ENCODE assay signal across 23 mouse cellular contexts in the genomic region with DNA sequence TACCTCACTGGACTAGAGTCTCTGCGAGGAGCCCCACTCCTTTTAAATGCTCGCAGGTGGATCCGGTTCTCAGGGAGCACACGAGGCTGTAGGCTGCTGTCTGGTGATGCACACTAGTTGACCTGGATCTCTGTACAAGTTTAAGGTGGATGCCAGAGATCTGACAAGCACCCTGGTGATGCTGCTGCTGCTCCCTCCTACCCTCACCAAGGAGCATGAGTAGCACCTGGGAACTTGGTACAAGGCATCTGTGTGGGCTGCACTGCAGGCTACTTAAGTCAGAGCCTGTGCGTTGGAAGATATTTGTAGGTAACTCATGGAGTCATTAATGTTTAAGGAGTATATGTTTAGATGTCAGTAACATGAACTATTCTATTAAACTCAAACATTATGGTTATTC.
DNase-seq lines count a peak whose midpoint lies in the region; ATAC-seq and TF ChIP-seq lines count a peak whose summit lies in the region.
"Had no signal": no experiment of that assay in that cellular context is flagged by ENCODE, and none has a peak within 500 bp of the region (broad histone marks: within the 10 kb centered on the region; RNA-seq: fewer than 3 reads in every experiment).

No protein-coding gene starts in this region.

- no peak overlapping the region for H3K4me2 ChIP-seq in forebrain, embryonic 16.5 days (ENCODE audit: low read length)
- no peak overlapping the region for H3K4me2 ChIP-seq in forebrain, embryonic 12.5 days
- no peak overlapping the region for H3K4me2 ChIP-seq in neural tube, embryonic 15.5 days
- H3K4me2 ChIP-seq: embryonic facial prominence, embryonic 12.5 days; heart, embryonic 11.5 days had no signal

- H3K4me3 ChIP-seq in forebrain, embryonic 16.5 days (replicated peaks; ENCODE audit: low read length): no peak overlapping the region
- H3K4me3 ChIP-seq in forebrain, embryonic 12.5 days (replicated peaks): no peak overlapping the region
- no peak overlapping the region for H3K4me3 ChIP-seq in layer of hippocampus, adult 2 months
- H3K4me3 ChIP-seq in neural tube, embryonic 15.5 days (replicated peaks): no peak overlapping the region
- H3K4me3 ChIP-seq: embryonic facial prominence, embryonic 12.5 days; erythroblast, embryonic 14.5 days; midbrain, embryonic 10.5 days; myocyte had no signal

- DNase-seq in cerebellum, adult 11-12 months: peak; percentile 12
- no peak for DNase-seq in cerebellum, adult 9-10 months
- no peak for DNase-seq in layer of hippocampus, adult 2 months (ENCODE audit: low spot score in 2 of 2)
- no peak for DNase-seq in layer of hippocampus, postnatal 36 days
- DNase-seq in natural killer cell, adult 2 months (ENCODE audit: low spot score in 2 of 2): no peak
- DNase-seq: adrenal gland, postnatal 10 days; gastrocnemius, postnatal 14 days; heart, adult 11 months; kidney, adult 9 months; kidney, postnatal 14 days; retina, postnatal 1 day; thymus, postnatal 14 days had no signal

- no peak for TF ChIP-seq CTCF in layer of hippocampus, adult 2 months (conservative IDR thresholded peaks at IDR 0.05)

- H3K27ac ChIP-seq in forebrain, embryonic 16.5 days (ENCODE audit: low read length): peak overlapping the region; percentile 75; the same call in 1 of the 2 replicates
- H3K27ac ChIP-seq in forebrain, embryonic 12.5 days: no peak overlapping the region
- peak overlapping the region; percentile 76; the same call in 1 of the 2 replicates for H3K27ac ChIP-seq in layer of hippocampus, adult 2 months
- peak overlapping the region; percentile 43; the same call in 1 of the 2 replicates for H3K27ac ChIP-seq in neural tube, embryonic 15.5 days (replicated peaks)
- H3K27ac ChIP-seq: macrophage; midbrain, embryonic 10.5 days had no signal

- no peak overlapping the region for H3K9ac ChIP-seq in forebrain, embryonic 16.5 days (replicated peaks; ENCODE audit: low read depth, low read length)
- no peak overlapping the region for H3K9ac ChIP-seq in forebrain, embryonic 12.5 days
- no peak overlapping the region for H3K9ac ChIP-seq in neural tube, embryonic 15.5 days (replicated peaks)
- H3K9ac ChIP-seq: embryonic facial prominence, embryonic 12.5 days had no signal

- ATAC-seq in forebrain, embryonic 16.5 days: 0 out of 2 replicates have a peak, but pooled peaks have one; percentile 5
- no peak for ATAC-seq in forebrain, embryonic 12.5 days (ENCODE audit: low FRiP score)
- ATAC-seq in neural tube, embryonic 15.5 days (ENCODE audit: low FRiP score): peak; percentile 46; the same call in 1 of the 2 replicates
- ATAC-seq: intestine, embryonic 16.5 days; lung, postnatal 0 days had no signal

- H3K27me3 ChIP-seq in forebrain, embryonic 16.5 days (replicated peaks; ENCODE audit: control insufficient read depth, insufficient read depth, low read length): no peaks in the 10 kb centered on the region
- no peaks in the 10 kb centered on the region for H3K27me3 ChIP-seq in forebrain, embryonic 12.5 days
- no peaks in the 10 kb centered on the region for H3K27me3 ChIP-seq in neural tube, embryonic 15.5 days (replicated peaks)
- H3K27me3 ChIP-seq: embryonic facial prominence, embryonic 12.5 days had no signal

- no peaks in the 10 kb centered on the region for H3K9me3 ChIP-seq in forebrain, embryonic 16.5 days (ENCODE audit: control insufficient read depth, low read length)
- no peaks in the 10 kb centered on the region for H3K9me3 ChIP-seq in forebrain, embryonic 12.5 days
- no peaks in the 10 kb centered on the region for H3K9me3 ChIP-seq in neural tube, embryonic 15.5 days (replicated peaks)
- H3K9me3 ChIP-seq: embryonic facial prominence, embryonic 12.5 days; midbrain, embryonic 10.5 days had no signal

- H3K36me3 ChIP-seq in forebrain, embryonic 16.5 days (ENCODE audit: control insufficient read depth, insufficient read depth): no peaks in the 10 kb centered on the region
- no peaks in the 10 kb centered on the region for H3K36me3 ChIP-seq in forebrain, embryonic 12.5 days (replicated peaks)
- H3K36me3 ChIP-seq in neural tube, embryonic 15.5 days: no peaks in the 10 kb centered on the region
- H3K36me3 ChIP-seq: embryonic facial prominence, embryonic 12.5 days; midbrain, embryonic 10.5 days had no signal

- peaks cover 33% of the 10 kb centered on the region for H3K4me1 ChIP-seq in forebrain, embryonic 16.5 days (replicated peaks; ENCODE audit: control insufficient read depth, insufficient read depth, low read length)
- peaks cover 3% of the 10 kb centered on the region; the same call in 1 of the 2 replicates for H3K4me1 ChIP-seq in forebrain, embryonic 12.5 days
- peaks cover 16% of the 10 kb centered on the region for H3K4me1 ChIP-seq in neural tube, embryonic 15.5 days

- 85% methylated on average over 5 of the region's 5 CpGs for WGBS in forebrain, embryonic 16.5 days
- WGBS in forebrain, embryonic 12.5 days: 91% methylated on average over 5 of the region's 5 CpGs
- WGBS in neural tube, embryonic 15.5 days: 54% methylated on average over 5 of the region's 5 CpGs
